Mouse (Mus musculus) ES-E14 (cell line): ENCODE measurements around the gene Map4k3. TPM values are rescaled to one million over a fixed set of nuclear protein-coding genes. Genes with fewer than 3 reads are reported as not detected.

ENCODE experiments used
- DNase-seq: peaks from one replicate; pipeline ENCODE4 v3.0.0-alpha.2; 2013; ENCODE audit warnings: low read depth, low spot score
- H3K27ac ChIP-seq: 2 replicates; pipeline ENCODE4 v1.5.1; 2012; ENCODE audit warnings: low read depth, mild to moderate bottlenecking, low read length, moderate library complexity, mixed read lengths; ENCODE audit not compliant: poor library complexity, insufficient read depth, severe bottlenecking
- H3K36me3 ChIP-seq: 2 replicates; pipeline ENCODE4 v1.6.1; 2012; ENCODE audit warnings: mild to moderate bottlenecking, low read length, moderate library complexity, mixed read lengths; ENCODE audit not compliant: control insufficient read depth, poor library complexity, insufficient read depth, severe bottlenecking
- H3K4me1 ChIP-seq, 2 experiments: fragments of 150-350 bp in 1 of 2; sonication (generic) in 1 of 2; 2 replicates each; pipeline ENCODE4 v1.6.1; 2012; ENCODE audit warnings: low read length in 2 of 2, mild to moderate bottlenecking in 1 of 2, mixed read lengths in 1 of 2; ENCODE audit not compliant: control insufficient read depth in 2 of 2, insufficient read depth in 2 of 2, poor library complexity in 1 of 2
- H3K4me3 ChIP-seq, 2 experiments: fragments of 150-350 bp in 1 of 2; sonication (generic) in 1 of 2; 2 replicates each; pipeline ENCODE4 v1.5.1; 2012; ENCODE audit warnings: low read length in 2 of 2, low read depth in 1 of 2, mild to moderate bottlenecking in 1 of 2, mixed read lengths in 1 of 2; ENCODE audit not compliant: insufficient read depth in 1 of 2, poor library complexity in 1 of 2, severe bottlenecking in 1 of 2
- H3K9ac ChIP-seq: 2 replicates; pipeline ENCODE4 v1.6.1; 2012; ENCODE audit warnings: low read depth, mild to moderate bottlenecking, low read length, mixed read lengths; ENCODE audit not compliant: poor library complexity, insufficient read depth, severe bottlenecking
- H3K9me3 ChIP-seq: fragments of 150-350 bp; sonication (generic); 2 replicates; pipeline ENCODE4 v1.6.1; 2012; ENCODE audit warnings: low read depth, mild to moderate bottlenecking, low read length; ENCODE audit not compliant: control insufficient read depth, insufficient read depth
- CHD2 ChIP-seq: IDR thresholded peaks from 2 replicates; pipeline ENCODE4 v1.6.1; 2014; ENCODE audit warnings: mild to moderate bottlenecking, low read depth, low read length, inconsistent platforms
- HCFC1 ChIP-seq: IDR thresholded peaks from 2 replicates; pipeline ENCODE4 v1.6.1; 2012; ENCODE audit warnings: low read length, inconsistent platforms, borderline replicate concordance; ENCODE audit not compliant: insufficient read depth
- MAFK ChIP-seq: IDR thresholded peaks from 2 replicates; pipeline ENCODE4 v1.6.1; 2014; ENCODE audit warnings: mild to moderate bottlenecking, low read depth, low read length, inconsistent platforms; ENCODE audit not compliant: insufficient read depth
- ZC3H11A ChIP-seq: IDR thresholded peaks from 2 replicates; pipeline ENCODE4 v1.6.1; 2012; ENCODE audit warnings: low read depth, mild to moderate bottlenecking, inconsistent platforms, low read length, borderline replicate concordance
- ZNF384 ChIP-seq: IDR thresholded peaks from 2 replicates; pipeline ENCODE4 v1.6.1; 2012; ENCODE audit warnings: low read depth, low read length, inconsistent platforms
- in situ Hi-C, 2 experiments: fragments of 600-800 bp; cut with MboI; formaldehyde crosslinking; loops; one replicate each; pipeline ENCODE4 v1.15.1; 2025; ENCODE audit warnings: low sequenced_read_pairs in 2 of 2, inconsistent platforms in 1 of 2; ENCODE audit not compliant: unreplicated experiment in 2 of 2
- total RNA-seq: library from RNA; depleted of rRNA; stranded (reverse); fragments of 300-350 nt; gene quantifications from 2 replicates; pipeline ENCODE4 v1.2.3, GENCODE M21; 2012

Map4k3 gene
- total RNA-seq, 1 experiment, result 22.3 TPM

DNA sequence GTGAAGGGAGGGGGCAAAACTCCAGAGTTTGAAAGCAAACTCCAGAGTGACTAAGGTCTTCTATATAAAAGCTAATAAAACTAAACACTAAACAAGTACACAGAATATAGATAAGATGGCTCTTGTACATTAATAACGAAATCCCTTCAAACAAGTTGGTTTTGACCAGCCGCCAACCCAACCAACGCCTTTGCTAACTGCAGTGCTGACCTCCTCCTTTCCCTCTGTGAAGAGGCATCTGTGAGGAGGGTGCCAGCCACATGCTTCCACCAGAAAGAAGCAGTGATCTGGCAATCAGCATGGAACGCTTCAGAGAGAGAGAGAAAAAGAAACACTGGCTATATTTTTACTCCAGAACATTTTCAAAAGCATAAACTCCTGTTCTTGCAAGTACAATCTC lies 21.1 kb downstream of the Map4k3 start:
- TF ChIP-seq CHD2, result no peak
- TF ChIP-seq MAFK, result no peak
- TF ChIP-seq HCFC1, result no peak
- no peak for TF ChIP-seq ZC3H11A
- no peak for TF ChIP-seq ZNF384
- in situ Hi-C loops, result no loop called here
- Histone ChIP-seq H3K4me3 (no peak overlapping the region), H3K4me1 (peaks cover 2 to 11% of the 10 kb centered on the region in 2 experiments; a peak in 3 of 4 replicates), H3K27ac (no peak overlapping the region), H3K36me3 (no peaks in the 10 kb centered on the region), H3K9me3 (no peaks in the 10 kb centered on the region), H3K9ac (no peak overlapping the region)
- no peak for DNase-seq

- H3K36me3 ChIP-seq, result no peaks in the 10 kb centered on the region
- H3K9me3 ChIP-seq, result no peaks in the 10 kb centered on the region
- in situ Hi-C loops, result no loop called here
- no peak for TF ChIP-seq MAFK
- no peak for TF ChIP-seq ZNF384
- no peak for TF ChIP-seq CHD2
- TF ChIP-seq HCFC1, result no peak
- no peak for TF ChIP-seq ZC3H11A
- H3K4me3 ChIP-seq, result no peak overlapping the region
- H3K27ac ChIP-seq, result no peak overlapping the region
- DNase-seq, result no peak
- peaks cover 1 to 11% of the 10 kb centered on the region in 2 experiments; a peak in 3 of 4 replicates for H3K4me1 ChIP-seq
- H3K9ac ChIP-seq, result no peak overlapping the region
Measured at GRCm38 (mm10) chr17:80706608-80707007, 21.7 kb downstream of the Map4k3 start.

DNA sequence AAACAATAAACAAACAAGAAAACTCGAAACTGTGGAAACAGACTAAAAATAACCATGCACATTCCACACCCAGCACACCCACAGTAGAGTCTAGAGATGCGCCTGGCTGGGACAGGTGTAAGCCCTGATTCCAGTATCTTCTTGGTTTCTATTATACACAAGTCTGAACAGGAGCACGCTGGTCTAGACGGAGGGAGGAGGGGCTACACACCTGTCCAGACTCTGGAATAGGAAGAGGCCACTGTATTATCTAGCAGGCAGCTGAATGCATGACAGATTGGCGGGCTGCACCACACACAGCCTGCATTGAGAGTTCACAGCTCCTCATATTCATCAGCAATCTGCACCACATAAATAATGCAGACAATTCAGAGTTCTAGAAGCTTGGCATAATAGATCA lies 26.6 kb downstream of the Map4k3 start:
- no peak for DNase-seq
- H3K4me1 ChIP-seq, result peaks cover 0 to 3% of the 10 kb centered on the region in 2 experiments; a peak in 2 of 4 replicates
- H3K9ac ChIP-seq, result no peak overlapping the region
- TF ChIP-seq ZC3H11A, result no peak
- TF ChIP-seq CHD2, result no peak
- TF ChIP-seq HCFC1, result no peak
- TF ChIP-seq ZNF384, result no peak
- no peak for TF ChIP-seq MAFK
- H3K36me3 ChIP-seq, result no peaks in the 10 kb centered on the region
- no peak overlapping the region for H3K4me3 ChIP-seq
- H3K27ac ChIP-seq, result no peak overlapping the region
- in situ Hi-C loops, result no loop called here
- H3K9me3 ChIP-seq, result no peaks in the 10 kb centered on the region

- in situ Hi-C loops, result no loop called here
- DNase-seq, result no peak
- no peak overlapping the region for H3K4me3 ChIP-seq
- no peak overlapping the region for H3K27ac ChIP-seq
- H3K4me1 ChIP-seq, result peaks cover 0 to 3% of the 10 kb centered on the region in 2 experiments; a peak in 1 of 4 replicates
- no peak overlapping the region for H3K9ac ChIP-seq
- H3K36me3 ChIP-seq, result no peaks in the 10 kb centered on the region
- TF ChIP-seq MAFK (no peak), ZNF384 (no peak), HCFC1 (no peak), ZC3H11A (no peak), CHD2 (no peak)
- no peaks in the 10 kb centered on the region for H3K9me3 ChIP-seq
Measured at GRCm38 (mm10) chr17:80698930-80699329, 29.4 kb downstream of the Map4k3 start.

- no peak overlapping the region for H3K27ac ChIP-seq
- H3K4me1 ChIP-seq, result peaks cover 0 to 3% of the 10 kb centered on the region in 2 experiments; a peak in 1 of 4 replicates
- no peak for TF ChIP-seq ZNF384
- TF ChIP-seq ZC3H11A, result no peak
- TF ChIP-seq MAFK, result no peak
- no peak for TF ChIP-seq CHD2
- TF ChIP-seq HCFC1, result no peak
- in situ Hi-C loops, result no loop called here
- H3K4me3 ChIP-seq, result no peak overlapping the region
- no peaks in the 10 kb centered on the region for H3K9me3 ChIP-seq
- DNase-seq, result no peak
- no peaks in the 10 kb centered on the region for H3K36me3 ChIP-seq
- H3K9ac ChIP-seq, result no peak overlapping the region
Measured at GRCm38 (mm10) chr17:80698191-80698901, 29.9 kb downstream of the Map4k3 start.
